Mouse (Mus musculus) forebrain, embryonic 16.5 days (tissue): ENCODE data around the gene Podxl2. TPM values are rescaled to one million over a fixed set of nuclear protein-coding genes. Genes with fewer than 3 reads are reported as not detected.

ENCODE experiments used
- ATAC-seq: fragments of 200-750 bp; cut with Nextera tagmentation; 2 replicates; pipeline ENCODE4 v1.8.0; 2017; ENCODE audit warnings: mild to moderate bottlenecking, moderate library complexity
- H3K27ac ChIP-seq: fragments of 300-500 bp; sonication (generic); 2 replicates; pipeline ENCODE4 v1.5.1; 2014; ENCODE audit warnings: low read length, control low read depth
- H3K27me3 ChIP-seq: fragments of 300-500 bp; sonication (generic); replicated peaks from 2 replicates; pipeline ENCODE4 v1.6.1; 2014; ENCODE audit warnings: low read length; ENCODE audit not compliant: control insufficient read depth, insufficient read depth
- H3K36me3 ChIP-seq: fragments of 300-500 bp; sonication (generic); 2 replicates; pipeline ENCODE4 v1.6.1; 2014; ENCODE audit not compliant: control insufficient read depth, insufficient read depth
- H3K4me1 ChIP-seq: fragments of 300-500 bp; sonication (generic); replicated peaks from 2 replicates; pipeline ENCODE4 v1.6.1; 2014; ENCODE audit warnings: low read length; ENCODE audit not compliant: control insufficient read depth, insufficient read depth
- H3K4me2 ChIP-seq: fragments of 300-500 bp; sonication (generic); 2 replicates; pipeline ENCODE4 v1.6.1; 2014; ENCODE audit warnings: mild to moderate bottlenecking, low read length, control low read depth
- H3K4me3 ChIP-seq: fragments of 300-500 bp; sonication (generic); replicated peaks from 2 replicates; pipeline ENCODE4 v1.5.1; 2014; ENCODE audit warnings: mild to moderate bottlenecking, low read length, control low read depth
- H3K9ac ChIP-seq: fragments of 300-500 bp; sonication (generic); replicated peaks from 2 replicates; pipeline ENCODE4 v1.6.1; 2014; ENCODE audit warnings: low read depth, low read length, control low read depth
- H3K9me3 ChIP-seq: fragments of 300-500 bp; sonication (generic); 2 replicates; pipeline ENCODE4 v1.6.1; 2016; ENCODE audit warnings: low read length; ENCODE audit not compliant: control insufficient read depth
- WGBS: fragments of 180-500 bp; shearing (Covaris S2); extraction: QIAGEN DNeasy Blood & Tissue Kit; methylation state at CpG from one replicate; pipeline ENCODE4 v1.1.7; 2014; 5-methylcytosine and 5-hydroxymethylcytosine counted together
- polyA plus RNA-seq: library from polyadenylated mRNA; unstranded; fragments of >200 nt; fragmentation: Nextera tagmentation; extraction: Ambion mirVana; gene quantifications from 2 replicates; pipeline ENCODE4 v1.2.1, GENCODE M21; 2015

The Podxl2 gene
- polyA plus RNA-seq, 1 experiment from 2014 or later, result 647 TPM

- no peak for ATAC-seq
- no peaks in the 10 kb centered on the region for H3K9me3 ChIP-seq
- WGBS, result 89% methylated on average over 28 of the region's 28 CpGs
- H3K36me3 ChIP-seq, result peaks cover 25% of the 10 kb centered on the region
- peaks cover 14% of the 10 kb centered on the region for H3K4me1 ChIP-seq
- no peak overlapping the region for H3K4me3 ChIP-seq
- H3K4me2 ChIP-seq, result no peak overlapping the region
- no peaks in the 10 kb centered on the region for H3K27me3 ChIP-seq
- no peak overlapping the region for H3K9ac ChIP-seq
- H3K27ac ChIP-seq, result no peak overlapping the region
Observed at GRCm38 (mm10) chr6:88836178-88836819, 38.5 kb downstream of the Podxl2 start.

DNA sequence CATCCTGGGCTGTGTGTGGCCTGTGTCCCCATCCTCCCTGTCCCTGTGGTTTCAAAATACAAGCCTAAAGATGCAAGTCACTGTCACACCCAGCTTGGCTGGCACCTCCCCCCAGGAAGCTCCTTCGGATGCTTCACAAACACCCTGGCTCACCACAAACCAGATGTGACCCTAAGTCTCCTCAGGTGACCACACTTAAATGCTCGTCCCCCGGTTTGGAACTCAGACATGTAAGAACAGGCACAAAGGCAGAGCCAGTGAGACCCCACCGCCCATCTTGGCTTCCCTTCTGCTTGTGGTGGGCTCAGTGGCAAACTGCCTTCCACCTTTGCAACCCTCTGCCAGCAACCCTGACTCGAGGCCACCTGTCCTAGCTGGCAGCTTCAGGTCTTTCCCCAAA lies 39.8 kb downstream of the Podxl2 start:
- no peaks in the 10 kb centered on the region for H3K9me3 ChIP-seq
- H3K4me1 ChIP-seq, result peaks cover 3% of the 10 kb centered on the region; the same call in 1 of the 2 replicates
- H3K4me2 ChIP-seq, result no peak overlapping the region
- no peak overlapping the region for H3K4me3 ChIP-seq
- H3K9ac ChIP-seq, result no peak overlapping the region
- no peaks in the 10 kb centered on the region for H3K27me3 ChIP-seq
- ATAC-seq, result no peak
- 81% methylated on average over 5 of the region's 5 CpGs for WGBS
- H3K36me3 ChIP-seq, result peaks cover 25% of the 10 kb centered on the region
- no peak overlapping the region for H3K27ac ChIP-seq

GRCm38 (mm10) chr6:88833340-88834140 lies 41.3 kb downstream of the Podxl2 start:
- no peak overlapping the region for H3K4me2 ChIP-seq
- peaks cover 16% of the 10 kb centered on the region for H3K36me3 ChIP-seq
- H3K27me3 ChIP-seq, result no peaks in the 10 kb centered on the region
- 0 out of 2 replicates have a peak, but pooled peaks cover 2% of the 10 kb centered on the region for H3K4me1 ChIP-seq
- H3K9me3 ChIP-seq, result no peaks in the 10 kb centered on the region
- H3K27ac ChIP-seq, result no peak overlapping the region
- H3K4me3 ChIP-seq, result no peak overlapping the region
- ATAC-seq, result no peak
- WGBS, result 94% methylated on average over 5 of the region's 5 CpGs
- H3K9ac ChIP-seq, result no peak overlapping the region

GRCm38 (mm10) chr6:88832663-88833062 lies 42.2 kb downstream of the Podxl2 start:
- H3K4me3 ChIP-seq, result no peak overlapping the region
- H3K27ac ChIP-seq, result no peak overlapping the region
- H3K4me1 ChIP-seq, result peaks cover 4% of the 10 kb centered on the region; the same call in 1 of the 2 replicates
- H3K9ac ChIP-seq, result no peak overlapping the region
- H3K27me3 ChIP-seq, result no peaks in the 10 kb centered on the region
- WGBS, result 76% methylated on average over 5 of the region's 5 CpGs
- H3K36me3 ChIP-seq, result peaks cover 10% of the 10 kb centered on the region; the same call in 1 of the 2 replicates
- no peak overlapping the region for H3K4me2 ChIP-seq
- peak; percentile 24 for ATAC-seq
- H3K9me3 ChIP-seq, result no peaks in the 10 kb centered on the region

GRCm38 (mm10) chr6:88831456-88831855 lies 43.4 kb downstream of the Podxl2 start:
- H3K4me2 ChIP-seq, result no peak overlapping the region
- WGBS, result 22% methylated on average over 8 of the region's 8 CpGs
- ATAC-seq, result peak; percentile 61
- no peaks in the 10 kb centered on the region for H3K27me3 ChIP-seq
- no peak overlapping the region for H3K27ac ChIP-seq
- H3K4me1 ChIP-seq, result peaks cover 14% of the 10 kb centered on the region
- peaks cover 6% of the 10 kb centered on the region; the same call in 1 of the 2 replicates for H3K36me3 ChIP-seq
- no peak overlapping the region for H3K4me3 ChIP-seq
- no peaks in the 10 kb centered on the region for H3K9me3 ChIP-seq
- H3K9ac ChIP-seq, result no peak overlapping the region

DNA sequence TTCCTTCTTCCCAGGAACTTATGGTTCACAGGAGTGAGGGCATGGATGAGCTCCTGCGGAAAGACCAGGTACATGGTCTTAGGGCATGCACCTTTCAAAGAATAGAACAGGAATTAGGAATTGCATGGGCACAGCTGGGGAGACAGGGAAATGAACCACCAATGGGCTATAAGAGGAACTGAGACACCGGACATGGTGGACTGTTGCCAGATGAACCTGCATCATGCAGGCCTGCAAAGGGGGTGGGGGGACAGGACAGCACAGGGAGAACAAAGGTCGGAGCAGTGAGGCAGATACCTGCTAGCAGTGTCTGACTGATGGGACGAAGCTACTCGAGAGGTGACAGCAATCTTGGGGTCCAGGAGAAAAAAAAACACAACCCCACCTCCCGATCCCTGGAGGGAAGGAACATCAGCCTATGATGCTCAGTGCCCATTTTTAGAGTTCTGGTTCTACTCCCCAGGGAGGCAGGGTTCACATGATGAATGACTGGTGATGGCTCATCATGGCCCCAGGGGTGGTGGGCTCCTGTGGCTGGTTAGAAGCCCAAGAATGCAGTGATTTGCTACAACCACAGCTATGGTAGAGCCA lies 44.6 kb downstream of the Podxl2 start:
- H3K36me3 ChIP-seq, result no peaks in the 10 kb centered on the region
- H3K4me2 ChIP-seq, result no peak overlapping the region
- WGBS, result 92% methylated on average over 6 of the region's 6 CpGs
- no peak for ATAC-seq
- H3K27ac ChIP-seq, result no peak overlapping the region
- H3K9ac ChIP-seq, result no peak overlapping the region
- H3K4me1 ChIP-seq, result peaks cover 15% of the 10 kb centered on the region
- no peaks in the 10 kb centered on the region for H3K9me3 ChIP-seq
- H3K4me3 ChIP-seq, result no peak overlapping the region
- no peaks in the 10 kb centered on the region for H3K27me3 ChIP-seq

GRCm38 (mm10) chr6:88829579-88829978 lies 45.3 kb downstream of the Podxl2 start:
- no peak overlapping the region for H3K4me3 ChIP-seq
- H3K4me1 ChIP-seq, result peaks cover 15% of the 10 kb centered on the region
- H3K27ac ChIP-seq, result no peak overlapping the region
- no peaks in the 10 kb centered on the region for H3K9me3 ChIP-seq
- no peak overlapping the region for H3K9ac ChIP-seq
- no peaks in the 10 kb centered on the region for H3K36me3 ChIP-seq
- H3K27me3 ChIP-seq, result no peaks in the 10 kb centered on the region
- no peak overlapping the region for H3K4me2 ChIP-seq
- ATAC-seq, result no peak
- WGBS, result 92% methylated on average over 4 of the region's 4 CpGs

DNA sequence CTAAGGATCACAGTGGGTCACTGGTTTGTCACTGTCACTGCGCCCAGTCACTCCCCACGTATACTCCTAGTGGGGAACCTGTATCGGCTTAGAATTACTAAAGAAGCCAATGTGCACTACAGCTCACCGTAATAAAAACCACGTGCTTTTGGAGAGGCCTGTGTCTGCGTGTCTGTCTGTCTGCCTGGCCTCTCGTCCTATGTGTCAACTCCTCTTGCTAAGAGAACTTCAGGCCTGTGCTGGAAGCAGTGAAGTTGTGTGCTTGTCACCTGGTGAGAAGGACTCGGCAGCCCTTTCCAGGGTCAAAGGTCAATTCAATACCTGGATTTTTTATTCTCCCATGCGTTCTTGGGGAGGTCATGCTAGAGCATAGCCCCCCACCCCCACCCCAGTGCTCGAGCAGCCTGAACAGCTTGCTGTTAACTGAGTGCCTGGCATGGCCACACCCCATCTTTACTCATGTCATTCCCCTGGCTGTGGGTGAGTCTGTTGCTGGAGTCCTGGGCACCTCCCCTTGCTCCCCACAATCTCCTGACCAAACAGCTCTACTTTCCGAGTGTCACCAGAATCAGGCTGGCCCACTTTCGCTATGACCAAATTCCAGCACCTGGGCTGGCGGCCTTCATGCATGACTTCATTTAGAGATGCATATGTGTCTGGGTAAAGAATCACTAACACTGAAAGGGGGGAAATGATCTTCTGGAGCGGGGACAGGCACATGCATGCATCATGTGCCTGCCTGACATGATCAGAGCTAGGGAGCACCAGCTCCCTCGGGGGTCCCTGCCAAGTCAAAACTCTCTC lies 46.4 kb downstream of the Podxl2 start:
- Histone ChIP-seq H3K27ac (no peak overlapping the region), H3K4me2 (no peak overlapping the region), H3K4me3 (no peak overlapping the region), H3K4me1 (peaks cover 15% of the 10 kb centered on the region), H3K9me3 (no peaks in the 10 kb centered on the region), H3K36me3 (no peaks in the 10 kb centered on the region), H3K27me3 (no peaks in the 10 kb centered on the region), H3K9ac (no peak overlapping the region)
- no peak for ATAC-seq
- WGBS, result 82% methylated on average over 15 of the region's 15 CpGs
